Mouse (Mus musculus): ENCODE measurements around the gene Aqp9.

GRCm38 (mm10) chr9:71167473-71168215 lies 838 bp downstream of the Aqp9 start:
- TF ChIP-seq CTCF (IDR thresholded peaks at IDR 0.05; ENCODE audit: low read depth, low read length) (no peak), POLR2A (IDR thresholded peaks at IDR 0.05; ENCODE audit: extremely low read depth, insufficient read depth, low read length) (no peak)
